19 mouse cellular contexts compared by ENCODE assay signal in genomic region chr10:4395321-4395720, GRCm38 (mm10). TPM values are rescaled to one million over a fixed set of nuclear protein-coding genes. Genes with fewer than 3 reads are reported as not detected.
A peak's percentile ranks its signal among the peaks of the same experiment; 100 is the strongest.
DNase-seq lines count a peak whose midpoint lies in the region; ATAC-seq lines count a peak whose summit lies in the region.
"Had no signal": no experiment of that assay in that cellular context is flagged by ENCODE, and none has a peak within 500 bp of the region (broad histone marks: within the 10 kb centered on the region; RNA-seq: fewer than 3 reads in every experiment).

No protein-coding gene starts in this region.

- H3K4me3 ChIP-seq in stomach, embryonic 14.5 days (ENCODE audit: low read depth, low read length), result no peak overlapping the region
- H3K4me3 ChIP-seq: embryonic facial prominence, embryonic 12.5 days; forebrain, embryonic 15.5 days; heart, embryonic 12.5 days; hindbrain, embryonic 12.5 days had no signal

- H3K9ac ChIP-seq in stomach, embryonic 14.5 days (replicated peaks; ENCODE audit: low read depth, low read length), result no peak overlapping the region
- H3K9ac ChIP-seq: embryonic facial prominence, embryonic 12.5 days; forebrain, embryonic 15.5 days; heart, embryonic 12.5 days; hindbrain, embryonic 12.5 days had no signal

- peak overlapping the region; percentile 21; the same call in 1 of the 2 replicates for H3K27ac ChIP-seq in stomach, embryonic 14.5 days (ENCODE audit: low read length)
- H3K27ac ChIP-seq: embryonic facial prominence, embryonic 12.5 days; forebrain, embryonic 15.5 days; hindbrain, embryonic 12.5 days had no signal

- no peaks in the 10 kb centered on the region for H3K9me3 ChIP-seq in stomach, embryonic 14.5 days (ENCODE audit: control insufficient read depth, low read depth, low read length)
- H3K9me3 ChIP-seq: embryonic facial prominence, embryonic 12.5 days; forebrain, embryonic 15.5 days; heart, embryonic 12.5 days; hindbrain, embryonic 12.5 days had no signal

- ATAC-seq in stomach, embryonic 14.5 days (ENCODE audit: insufficient number of reproducible peaks, insufficient read depth, low FRiP score, low read depth), result no peak
- ATAC-seq: forebrain, embryonic 15.5 days; hindbrain, embryonic 16.5 days; inflammation-experienced regulatory T-cells, adult 6 months; intestine, postnatal 0 days had no signal

- H3K4me1 ChIP-seq in stomach, embryonic 14.5 days (ENCODE audit: control insufficient read depth, insufficient read depth, low read length), result peaks cover 13% of the 10 kb centered on the region

- peaks cover 9% of the 10 kb centered on the region for H3K36me3 ChIP-seq in stomach, embryonic 14.5 days (ENCODE audit: control insufficient read depth, insufficient read depth, low read length)

- H3K27me3 ChIP-seq in stomach, embryonic 14.5 days (ENCODE audit: control insufficient read depth, insufficient read depth, low read length), result no peaks in the 10 kb centered on the region
- H3K27me3 ChIP-seq: embryonic facial prominence, embryonic 12.5 days; forebrain, embryonic 15.5 days; heart, embryonic 12.5 days; hindbrain, embryonic 12.5 days had no signal

- no peak overlapping the region for H3K4me2 ChIP-seq in stomach, embryonic 14.5 days (replicated peaks; ENCODE audit: low read depth, low read length)
- H3K4me2 ChIP-seq: embryonic facial prominence, embryonic 12.5 days; forebrain, embryonic 15.5 days; heart, embryonic 12.5 days; hindbrain, embryonic 12.5 days had no signal

- DNase-seq in right cerebral cortex, adult 2 months (ENCODE audit: low spot score in 2 of 2), result peak; percentile 39 to 46
- DNase-seq in right cerebral cortex, postnatal 4 days, result no peak
- peak; percentile 38 for DNase-seq in NIH3T3 (ENCODE audit: low read depth)
- no peak for DNase-seq in left cerebral cortex, adult 11 months (ENCODE audit: low spot score)
- DNase-seq in kidney, postnatal 25 days, result no peak
- DNase-seq in adrenal gland, adult 2 months, result no peak
- DNase-seq: adrenal gland, postnatal 14 days; cerebellum, adult 8-10 months; cerebellum, postnatal 25 days; gastrocnemius, postnatal 14 days; heart, postnatal 36 days had no signal

- WGBS in stomach, embryonic 14.5 days, result 76% methylated on average over 3 of the region's 3 CpGs

RNA-seq across cellular contexts. Expression of gene Zbtb2, which starts 7.4 kb away (rescaled TPM):
- 14.5 and 15.6 TPM in 2 replicates for polyA plus RNA-seq in stomach, embryonic 14.5 days (2014; fragmentation: Nextera tagmentation; extraction: Ambion mirVana)
- total RNA-seq in adrenal gland, adult 2 months (2021), result 10 to 100 TPM in 1 of 2 experiments, 1 to 10 TPM in 1; 8.3 to 13.7 TPM
- polyA plus RNA-seq in adrenal gland, adult 2 months (2012; rRNA removed), result 5.2 and 6.3 TPM in 2 replicates

RNA-seq across cellular contexts. Expression of gene Rmnd1, which starts 36.9 kb away (rescaled TPM):
- 53.4 and 55.1 TPM in 2 replicates for polyA plus RNA-seq in stomach, embryonic 14.5 days (2014; fragmentation: Nextera tagmentation; extraction: Ambion mirVana)
- total RNA-seq in adrenal gland, adult 2 months (2021), result 10 to 100 TPM; 42.8 to 54.3 TPM
- polyA plus RNA-seq in adrenal gland, adult 2 months (2012; rRNA removed), result 25.2 and 39.5 TPM in 2 replicates

RNA-seq across cellular contexts. Expression of gene Armt1, which starts 36.9 kb away (rescaled TPM):
- polyA plus RNA-seq in stomach, embryonic 14.5 days (2014; fragmentation: Nextera tagmentation; extraction: Ambion mirVana), result 16.6 and 18.5 TPM in 2 replicates
- 10 to 100 TPM; 12.6 to 16.1 TPM for total RNA-seq in adrenal gland, adult 2 months (2021)
- polyA plus RNA-seq in adrenal gland, adult 2 months (2012; rRNA removed), result 2.3 and 4.8 TPM in 2 replicates

Comparison
In these comparisons a context has a peak if more than half of its experiments do, and no peak if none do; other contexts are left out.
1. DNase-seq: peak in right cerebral cortex, adult 2 months (2 of 2) and NIH3T3 (single experiment); none in right cerebral cortex, postnatal 4 days (single experiment), left cerebral cortex, adult 11 months (single experiment), kidney, postnatal 25 days (0 of 2) and adrenal gland, adult 2 months (single experiment).